Mouse (Mus musculus) lung, adult 2 months (tissue): ENCODE data around the gene Castor1.

Experiments
- CTCF ChIP-seq: fragments of 200-500 bp; IDR thresholded peaks from 2 replicates; pipeline ENCODE4 v1.5.1; 2011; ENCODE audit warnings: mild to moderate bottlenecking, low read length, control low read depth; ENCODE audit not compliant: insufficient read depth
- POLR2A ChIP-seq: fragments of 200-500 bp; IDR thresholded peaks from 2 replicates; pipeline ENCODE4 v1.6.1; 2011; ENCODE audit warnings: low read depth, mild to moderate bottlenecking, control low read depth, low read length, borderline replicate concordance; ENCODE audit errors: extremely low read depth

DNA sequence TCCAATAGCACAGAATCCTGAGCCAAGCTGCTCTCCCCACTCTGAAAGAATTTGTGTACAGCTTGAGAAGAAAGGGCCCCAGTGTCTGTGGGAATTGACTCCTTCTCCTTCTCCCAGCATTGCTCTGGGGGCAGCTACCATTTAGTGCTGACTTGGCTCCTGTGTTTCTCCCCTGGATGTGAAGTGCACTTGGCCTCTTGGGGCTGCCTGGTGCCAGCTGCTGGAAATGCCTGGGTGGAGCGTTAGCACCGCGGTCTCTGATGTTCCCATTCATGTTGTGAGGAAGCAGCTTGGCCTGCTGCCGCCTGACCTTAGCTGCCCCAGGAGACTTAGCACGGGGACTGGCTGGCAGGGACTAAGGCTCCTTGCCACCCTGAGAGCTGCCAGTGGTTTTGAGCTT is 43.4 kb upstream of the Castor1 start:
- TF ChIP-seq CTCF (no peak), POLR2A (no peak)
